Mouse (Mus musculus) lung, embryonic 16.5 days (tissue): ENCODE data around the gene Hras. TPM values are rescaled to one million over a fixed set of nuclear protein-coding genes. Genes with fewer than 3 reads are reported as not detected.

Experiments
- ATAC-seq: fragments of 200-750 bp; cut with Nextera tagmentation; 2 replicates; pipeline ENCODE4 v1.8.0; 2017; ENCODE audit warnings: low read depth, mild to moderate bottlenecking, moderate library complexity
- H3K27ac ChIP-seq: fragments of 300-500 bp; sonication (generic); 2 replicates; pipeline ENCODE4 v1.5.1; 2014; ENCODE audit warnings: mild to moderate bottlenecking, control low read depth, low read length
- H3K27me3 ChIP-seq: fragments of 300-500 bp; sonication (generic); 2 replicates; pipeline ENCODE4 v1.6.1; 2014; ENCODE audit warnings: low read depth, low read length, mixed read lengths; ENCODE audit not compliant: control insufficient read depth, insufficient read depth
- H3K36me3 ChIP-seq: fragments of 300-500 bp; sonication (generic); 2 replicates; pipeline ENCODE4 v1.6.1; 2014; ENCODE audit warnings: low read length; ENCODE audit not compliant: control insufficient read depth, insufficient read depth
- H3K4me1 ChIP-seq: fragments of 300-500 bp; sonication (generic); replicated peaks from 2 replicates; pipeline ENCODE4 v1.6.1; 2014; ENCODE audit warnings: low read length, mixed read lengths; ENCODE audit not compliant: control insufficient read depth, insufficient read depth
- H3K4me2 ChIP-seq: fragments of 300-500 bp; sonication (generic); 2 replicates; pipeline ENCODE4 v1.6.1; 2014; ENCODE audit warnings: low read depth, low read length, control low read depth
- H3K4me3 ChIP-seq: fragments of 300-500 bp; sonication (generic); 2 replicates; pipeline ENCODE4 v1.5.1; 2014; ENCODE audit warnings: mild to moderate bottlenecking, low read length, control low read depth
- H3K9ac ChIP-seq: fragments of 300-500 bp; sonication (generic); 2 replicates; pipeline ENCODE4 v1.6.1; 2014; ENCODE audit warnings: low read length, control low read depth
- H3K9me3 ChIP-seq: fragments of 300-500 bp; sonication (generic); 2 replicates; pipeline ENCODE4 v1.6.1; 2016; ENCODE audit warnings: low read length; ENCODE audit not compliant: control insufficient read depth
- WGBS: fragments of 180-500 bp; shearing (Covaris S2); extraction: QIAGEN DNeasy Blood & Tissue Kit; methylation state at CpG from one replicate; pipeline ENCODE4 v1.1.7; 2014; 5-methylcytosine and 5-hydroxymethylcytosine counted together
- polyA plus RNA-seq: library from polyadenylated mRNA; unstranded; fragments of >200 nt; fragmentation: Nextera tagmentation; extraction: Ambion mirVana; gene quantifications from 2 replicates; pipeline ENCODE4 v1.2.1, GENCODE M21; 2015

Gene Hras
- polyA plus RNA-seq, 1 experiment from 2014 or later: 48.8 TPM

- ATAC-seq: no peak
- H3K4me1 ChIP-seq: no peaks in the 10 kb centered on the region
- no peak overlapping the region for H3K4me2 ChIP-seq
- no peaks in the 10 kb centered on the region for H3K27me3 ChIP-seq
- no peak overlapping the region for H3K4me3 ChIP-seq
- no peak overlapping the region for H3K9ac ChIP-seq
- 88% methylated on average over 18 of the region's 18 CpGs for WGBS
- no peaks in the 10 kb centered on the region for H3K9me3 ChIP-seq
- no peaks in the 10 kb centered on the region for H3K36me3 ChIP-seq
- no peak overlapping the region for H3K27ac ChIP-seq
These were observed 12.6 kb upstream of the Hras start for GRCm38 (mm10) chr7:141206182-141206937.

GRCm38 (mm10) chr7:141205504-141205903 is 11.7 kb upstream of the Hras start:
- 86% methylated on average over 5 of the region's 5 CpGs for WGBS
- Histone ChIP-seq H3K9ac (no peak overlapping the region), H3K4me1 (no peaks in the 10 kb centered on the region), H3K27ac (no peak overlapping the region), H3K36me3 (no peaks in the 10 kb centered on the region), H3K4me2 (no peak overlapping the region), H3K9me3 (no peaks in the 10 kb centered on the region), H3K4me3 (no peak overlapping the region), H3K27me3 (no peaks in the 10 kb centered on the region)
- ATAC-seq: no peak

- Histone ChIP-seq H3K9me3 (no peaks in the 10 kb centered on the region), H3K36me3 (no peaks in the 10 kb centered on the region), H3K4me3 (no peak overlapping the region), H3K9ac (no peak overlapping the region), H3K27ac (no peak overlapping the region), H3K4me1 (no peaks in the 10 kb centered on the region), H3K27me3 (no peaks in the 10 kb centered on the region), H3K4me2 (no peak overlapping the region)
- WGBS: 57% methylated on average over 3 of the region's 3 CpGs
- ATAC-seq: no peak
These were observed 10.7 kb upstream of the Hras start for GRCm38 (mm10) chr7:141204546-141204945.

- Histone ChIP-seq H3K27me3 (peaks cover 4% of the 10 kb centered on the region; the same call in 1 of the 2 replicates), H3K9me3 (no peaks in the 10 kb centered on the region), H3K27ac (no peak overlapping the region), H3K4me3 (no peak overlapping the region), H3K4me1 (peaks cover 3% of the 10 kb centered on the region), H3K4me2 (no peak overlapping the region), H3K9ac (no peak overlapping the region), H3K36me3 (no peaks in the 10 kb centered on the region)
- WGBS: 89% methylated on average over 4 of the region's 4 CpGs
- ATAC-seq: no peak
These were observed 4.3 kb upstream of the Hras start for GRCm38 (mm10) chr7:141198121-141198520.

GRCm38 (mm10) chr7:141196619-141197282 is 2.9 kb upstream of the Hras start:
- H3K4me3 ChIP-seq: no peak overlapping the region
- no peak overlapping the region for H3K27ac ChIP-seq
- peaks cover 4% of the 10 kb centered on the region; the same call in 1 of the 2 replicates for H3K27me3 ChIP-seq
- peaks cover 6% of the 10 kb centered on the region for H3K36me3 ChIP-seq
- no peak for ATAC-seq
- H3K9ac ChIP-seq: no peak overlapping the region
- no peak overlapping the region for H3K4me2 ChIP-seq
- 87% methylated on average over 8 of the region's 8 CpGs for whole genome bisulfite sequencing
- peaks cover 17% of the 10 kb centered on the region for H3K4me1 ChIP-seq
- no peaks in the 10 kb centered on the region for H3K9me3 ChIP-seq

GRCm38 (mm10) chr7:141195754-141196153 is 1.9 kb upstream of the Hras start:
- Histone ChIP-seq H3K4me2 (no peak overlapping the region), H3K9ac (no peak overlapping the region), H3K27me3 (peaks cover 4% of the 10 kb centered on the region; the same call in 1 of the 2 replicates), H3K4me1 (peaks cover 19% of the 10 kb centered on the region), H3K4me3 (no peak overlapping the region), H3K27ac (no peak overlapping the region), H3K36me3 (peaks cover 16% of the 10 kb centered on the region), H3K9me3 (no peaks in the 10 kb centered on the region)
- no peak for ATAC-seq
- 88% methylated on average over 2 of the region's 2 CpGs for whole genome bisulfite sequencing

- H3K4me2 ChIP-seq: peak overlapping the region; percentile 96
- peak; percentile 6; the same call in 1 of the 2 replicates for ATAC-seq
- WGBS: 0% methylated on average over 28 of the region's 28 CpGs
These were observed 1.0 kb upstream of the Hras start for GRCm38 (mm10) chr7:141194830-141195229.

GRCm38 (mm10) chr7:141194409-141194808 is 604 bp upstream of the Hras start:
- Histone ChIP-seq H3K27me3 (peaks cover 4% of the 10 kb centered on the region; the same call in 1 of the 2 replicates), H3K27ac (peak overlapping the region; percentile 68), H3K4me3 (peak overlapping the region; percentile 94), H3K4me2 (peak overlapping the region; percentile 96), H3K9ac (peak overlapping the region; percentile 63), H3K9me3 (no peaks in the 10 kb centered on the region), H3K36me3 (peaks cover 29% of the 10 kb centered on the region), H3K4me1 (peaks cover 19% of the 10 kb centered on the region)
- 0% methylated on average over 23 of the region's 23 CpGs for WGBS
- no peak for ATAC-seq

More at GRCm38 (mm10) chr7:141194830-141195229, 1.0 kb upstream of the Hras start:
- Histone ChIP-seq H3K27ac (peak overlapping the region; percentile 68), H3K27me3 (peaks cover 4% of the 10 kb centered on the region; the same call in 1 of the 2 replicates), H3K9ac (peak overlapping the region; percentile 63), H3K4me1 (peaks cover 19% of the 10 kb centered on the region), H3K36me3 (peaks cover 25% of the 10 kb centered on the region), H3K9me3 (no peaks in the 10 kb centered on the region), H3K4me3 (peak overlapping the region; percentile 94)

GRCm38 (mm10) chr7:141193348-141193856 is 403 bp downstream of the Hras start:
- ATAC-seq: peak; percentile 23
- Histone ChIP-seq H3K9ac (peak overlapping the region; percentile 97), H3K4me2 (peak overlapping the region; percentile 87), H3K36me3 (peaks cover 35% of the 10 kb centered on the region), H3K27ac (peak overlapping the region; percentile 88), H3K4me1 (peaks cover 19% of the 10 kb centered on the region), H3K4me3 (peak overlapping the region; percentile 94), H3K27me3 (peaks cover 4% of the 10 kb centered on the region; the same call in 1 of the 2 replicates), H3K9me3 (no peaks in the 10 kb centered on the region)
- WGBS: 0% methylated on average over 39 of the region's 43 CpGs
